Mouse (Mus musculus) kidney, embryonic 16.5 days (tissue): ENCODE data around the gene Sectm1b. TPM values are rescaled to one million over a fixed set of nuclear protein-coding genes. Genes with fewer than 3 reads are reported as not detected.

Experiments used
- ATAC-seq: fragments of 200-750 bp; cut with Nextera tagmentation; 2 replicates; pipeline ENCODE4 v1.8.0; 2017; ENCODE audit warnings: moderate TSS enrichment; ENCODE audit not compliant: low FRiP score, low TSS enrichment
- H3K27ac ChIP-seq: fragments of 300-500 bp; sonication (generic); 2 replicates; pipeline ENCODE4 v1.5.1; 2014; ENCODE audit warnings: low read length
- H3K27me3 ChIP-seq: fragments of 300-500 bp; sonication (generic); 2 replicates; pipeline ENCODE4 v1.6.1; 2014; ENCODE audit warnings: low read length, control low read depth, mixed read lengths; ENCODE audit not compliant: insufficient read depth
- H3K36me3 ChIP-seq: fragments of 300-500 bp; sonication (generic); 2 replicates; pipeline ENCODE4 v1.6.1; 2014; ENCODE audit warnings: low read length, control low read depth, mixed read lengths; ENCODE audit not compliant: insufficient read depth
- H3K4me1 ChIP-seq: fragments of 300-500 bp; sonication (generic); 2 replicates; pipeline ENCODE4 v1.6.1; 2014; ENCODE audit warnings: low read length, control low read depth, mixed read lengths; ENCODE audit not compliant: insufficient read depth
- H3K4me2 ChIP-seq: fragments of 300-500 bp; sonication (generic); replicated peaks from 2 replicates; pipeline ENCODE4 v1.6.1; 2014; ENCODE audit warnings: low read depth, low read length
- H3K4me3 ChIP-seq: fragments of 300-500 bp; sonication (generic); 2 replicates; pipeline ENCODE4 v1.5.1; 2014; ENCODE audit warnings: mild to moderate bottlenecking, low read length
- H3K9ac ChIP-seq: fragments of 300-500 bp; sonication (generic); replicated peaks from 2 replicates; pipeline ENCODE4 v1.6.1; 2014; ENCODE audit warnings: low read length
- H3K9me3 ChIP-seq: fragments of 300-500 bp; sonication (generic); 2 replicates; pipeline ENCODE4 v1.6.1; 2016; ENCODE audit warnings: low read length, control low read depth
- WGBS: fragments of 180-500 bp; shearing (Covaris S2); extraction: QIAGEN DNeasy Blood & Tissue Kit; methylation state at CpG from one replicate; pipeline ENCODE4 v1.1.7; 2014; 5-methylcytosine and 5-hydroxymethylcytosine counted together
- polyA plus RNA-seq: library from polyadenylated mRNA; unstranded; fragments of >200 nt; fragmentation: Nextera tagmentation; extraction: Ambion mirVana; gene quantifications from 2 replicates; pipeline ENCODE4 v1.2.1, GENCODE M21; 2015

Gene Sectm1b
- polyA plus RNA-seq, 1 experiment from 2014 or later, result 0.21 TPM

DNA sequence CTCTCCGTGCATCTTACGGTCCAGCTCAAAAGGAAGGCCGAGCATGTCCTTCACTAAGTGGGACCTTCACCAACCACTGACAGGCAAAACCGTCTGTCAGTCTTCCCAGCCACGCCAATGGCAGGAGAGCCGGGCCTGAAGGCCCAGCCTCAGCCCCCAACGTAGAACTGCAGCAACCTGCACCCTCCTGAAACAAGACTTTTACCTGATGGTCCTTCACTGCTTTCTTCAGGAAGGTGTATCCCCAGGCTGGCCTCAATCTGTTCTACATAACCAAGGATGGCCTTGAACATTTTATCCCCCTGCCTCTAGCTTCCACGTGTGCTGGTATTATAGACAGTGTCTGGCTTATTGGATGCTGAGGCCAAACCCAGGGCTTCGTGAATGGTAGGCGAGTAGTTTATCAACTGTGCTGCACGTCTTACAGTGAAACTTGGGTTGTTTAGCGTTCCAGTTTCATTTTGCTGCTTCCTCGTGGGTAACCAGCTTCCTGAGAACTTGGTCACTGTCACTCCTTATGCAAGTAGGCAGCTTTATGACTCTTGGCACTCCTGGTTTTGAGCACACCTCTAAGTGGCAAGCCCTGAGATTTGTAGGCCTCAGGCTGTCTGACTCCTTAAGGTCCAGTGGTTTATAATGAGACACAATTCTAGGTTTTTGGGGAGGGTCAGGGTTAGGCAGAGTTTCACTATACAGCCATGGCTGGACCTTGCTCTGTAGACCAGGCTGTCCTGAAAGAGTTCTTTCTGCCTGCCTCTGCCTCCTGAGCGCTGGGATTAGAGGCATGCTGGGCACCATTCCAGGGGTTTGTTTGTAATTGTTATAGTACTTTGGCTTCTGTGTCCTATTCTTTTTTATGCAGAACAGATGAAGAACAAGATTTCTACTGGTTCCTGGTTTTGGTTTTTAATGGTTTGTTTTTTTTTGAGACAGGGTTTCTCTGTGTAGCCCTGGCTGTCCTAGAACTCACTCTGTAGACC, 29.5 kb upstream of the Sectm1b start:
- Histone ChIP-seq H3K4me1 (no peaks in the 10 kb centered on the region), H3K27ac (no peak overlapping the region), H3K4me2 (no peak overlapping the region), H3K4me3 (no peak overlapping the region), H3K36me3 (no peaks in the 10 kb centered on the region), H3K27me3 (no peaks in the 10 kb centered on the region), H3K9ac (no peak overlapping the region), H3K9me3 (no peaks in the 10 kb centered on the region)
- no peak for ATAC-seq
- 90% methylated on average over 14 of the region's 14 CpGs for WGBS

DNA sequence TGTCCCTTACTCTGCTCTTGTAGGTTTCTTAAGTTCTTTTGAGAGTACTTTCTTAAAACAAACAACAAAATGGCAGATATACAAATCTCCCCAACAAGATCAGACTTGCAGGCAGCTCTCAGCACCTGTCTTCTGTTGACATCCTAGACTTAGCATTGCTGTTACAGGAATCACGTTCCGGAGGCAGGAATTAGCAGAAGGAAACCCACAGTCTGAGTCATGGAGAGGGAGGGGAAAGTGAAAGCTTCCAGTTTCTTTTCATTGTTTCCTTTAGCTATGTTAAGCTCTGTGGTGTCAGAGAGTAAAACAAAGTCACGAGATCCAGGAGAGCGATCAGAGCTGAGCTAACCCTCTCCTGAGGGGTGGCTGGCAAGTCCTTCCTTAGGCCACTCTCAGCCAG, 27.6 kb upstream of the Sectm1b start:
- H3K4me2 ChIP-seq, result no peak overlapping the region

DNA sequence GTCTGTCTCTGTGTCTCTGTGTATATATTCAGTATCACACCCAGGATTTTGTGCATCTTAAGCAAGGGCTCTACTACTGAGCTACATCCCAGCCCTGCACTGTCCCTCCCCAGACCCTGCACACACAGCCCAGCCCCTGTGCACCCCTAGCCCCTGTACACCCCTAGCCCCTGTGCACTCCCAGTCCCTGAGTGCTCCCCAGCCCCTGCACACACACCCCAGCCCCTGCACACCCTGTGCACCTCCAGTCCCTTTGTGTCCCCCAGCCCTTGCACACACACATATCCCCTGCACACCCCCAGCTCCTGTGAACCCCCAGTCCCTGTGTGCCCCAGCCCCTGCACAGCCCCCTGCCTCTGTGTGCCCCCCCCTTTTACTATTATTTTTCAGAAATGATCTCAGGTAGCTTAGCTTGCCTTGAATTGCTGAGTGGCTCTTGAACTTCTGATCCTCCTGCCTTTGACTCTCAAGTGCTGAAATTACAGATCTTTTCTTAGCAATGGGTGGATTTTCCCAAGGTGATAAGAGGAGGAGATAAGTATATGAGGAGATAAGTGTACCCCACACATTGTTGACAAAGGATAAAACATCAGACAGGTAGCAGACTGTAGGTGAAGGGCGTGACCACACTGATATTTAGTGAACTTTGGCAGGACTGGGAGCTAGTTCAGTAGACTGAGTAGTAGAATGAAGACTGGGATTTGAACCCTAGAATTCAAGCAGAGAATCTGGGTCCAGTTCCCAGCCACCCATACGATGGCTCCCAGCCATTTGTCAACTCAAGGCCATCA, 26.6 kb upstream of the Sectm1b start:
- 88% methylated on average over 2 of the region's 2 CpGs for WGBS
- ATAC-seq, result 0 out of 2 replicates have a peak, but pooled peaks have one; percentile 35
- no peaks in the 10 kb centered on the region for H3K27me3 ChIP-seq
- H3K4me2 ChIP-seq, result no peak overlapping the region
- no peak overlapping the region for H3K27ac ChIP-seq
- H3K36me3 ChIP-seq, result no peaks in the 10 kb centered on the region
- H3K4me1 ChIP-seq, result no peaks in the 10 kb centered on the region
- H3K4me3 ChIP-seq, result no peak overlapping the region
- no peaks in the 10 kb centered on the region for H3K9me3 ChIP-seq
- no peak overlapping the region for H3K9ac ChIP-seq

More for the DNA sequence above, 27.6 kb upstream of the Sectm1b start:
- Histone ChIP-seq H3K9me3 (no peaks in the 10 kb centered on the region), H3K27me3 (no peaks in the 10 kb centered on the region), H3K4me3 (no peak overlapping the region), H3K4me1 (no peaks in the 10 kb centered on the region), H3K27ac (no peak overlapping the region), H3K9ac (no peak overlapping the region), H3K36me3 (no peaks in the 10 kb centered on the region)
- 64% methylated on average over 4 of the region's 4 CpGs for WGBS
- no peak for ATAC-seq

DNA sequence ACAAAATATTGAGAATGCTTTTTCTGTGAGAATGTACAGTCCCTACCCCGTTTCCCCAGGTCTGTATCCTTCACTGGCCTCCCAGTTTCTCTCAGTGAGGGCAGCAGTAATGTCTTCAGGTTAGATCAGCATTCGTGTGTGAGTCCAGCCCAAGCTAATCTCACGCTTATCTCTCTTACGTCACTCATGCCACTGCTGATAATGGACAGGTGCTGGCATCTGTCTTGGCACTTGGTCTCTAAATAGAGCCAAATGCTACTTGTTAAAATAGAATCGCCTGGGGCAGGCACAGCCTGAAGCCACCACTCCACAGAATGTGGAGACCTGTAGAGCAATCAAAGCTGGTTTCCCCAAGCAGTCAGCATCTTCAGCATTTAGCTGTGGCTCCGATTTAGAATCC, 25.6 kb upstream of the Sectm1b start:
- Histone ChIP-seq H3K36me3 (no peaks in the 10 kb centered on the region), H3K4me2 (no peak overlapping the region), H3K9ac (no peak overlapping the region), H3K27me3 (no peaks in the 10 kb centered on the region), H3K4me1 (no peaks in the 10 kb centered on the region), H3K9me3 (no peaks in the 10 kb centered on the region), H3K27ac (no peak overlapping the region), H3K4me3 (no peak overlapping the region)
- ATAC-seq, result no peak
- WGBS, result 81% methylated on average over 6 of the region's 6 CpGs

DNA sequence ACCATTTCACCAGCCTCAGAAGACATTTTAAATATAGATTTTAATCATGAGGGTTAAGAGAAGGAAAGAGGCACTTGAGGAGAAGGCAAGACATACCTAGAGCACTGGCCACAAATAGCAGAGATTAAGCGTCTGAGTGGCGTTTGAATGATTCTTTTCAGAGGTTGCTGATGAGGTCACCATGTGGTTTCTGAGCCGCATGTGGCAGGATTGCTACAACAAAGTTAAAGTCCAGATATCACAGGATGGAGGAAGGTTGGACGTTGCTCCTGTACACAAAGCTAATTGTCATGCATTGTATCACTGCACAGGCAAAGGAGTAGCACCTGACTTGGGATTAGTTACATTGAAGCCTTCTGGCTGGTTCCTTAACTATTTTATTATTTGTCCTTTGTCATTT, 22.9 kb upstream of the Sectm1b start:
- 65% methylated on average over 4 of the region's 4 CpGs for WGBS
- H3K27ac ChIP-seq, result no peak overlapping the region
- H3K4me1 ChIP-seq, result peaks cover 5% of the 10 kb centered on the region; the same call in 1 of the 2 replicates
- no peak for ATAC-seq
- H3K36me3 ChIP-seq, result no peaks in the 10 kb centered on the region
- no peak overlapping the region for H3K9ac ChIP-seq
- H3K4me3 ChIP-seq, result no peak overlapping the region
- no peaks in the 10 kb centered on the region for H3K9me3 ChIP-seq
- H3K4me2 ChIP-seq, result no peak overlapping the region
- H3K27me3 ChIP-seq, result no peaks in the 10 kb centered on the region

DNA sequence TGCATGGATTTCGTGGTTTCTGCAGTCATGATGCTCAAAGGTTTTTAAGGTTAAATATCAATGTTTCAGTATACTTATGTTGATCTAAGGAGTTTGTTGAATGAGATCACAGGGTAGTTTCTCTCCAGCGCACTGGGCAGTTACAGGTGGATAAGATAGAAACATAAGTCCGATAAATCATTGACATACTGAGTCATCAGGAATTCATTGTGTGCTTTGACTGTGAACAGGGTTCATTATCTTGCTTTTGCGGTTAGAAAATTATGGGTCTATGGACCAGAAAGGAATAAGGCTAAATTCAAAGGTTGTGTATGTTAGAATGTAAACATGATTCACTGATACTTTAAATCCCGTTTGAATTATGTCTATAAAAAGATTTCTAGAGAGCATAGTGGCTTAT, 21.8 kb upstream of the Sectm1b start:
- Histone ChIP-seq H3K27ac (no peak overlapping the region), H3K27me3 (no peaks in the 10 kb centered on the region), H3K36me3 (no peaks in the 10 kb centered on the region), H3K4me3 (no peak overlapping the region), H3K4me1 (peaks cover 5% of the 10 kb centered on the region; the same call in 1 of the 2 replicates), H3K9ac (no peak overlapping the region), H3K4me2 (no peak overlapping the region), H3K9me3 (no peaks in the 10 kb centered on the region)
- WGBS, result 61% methylated on average over 5 of the region's 5 CpGs
- no peak for ATAC-seq

DNA sequence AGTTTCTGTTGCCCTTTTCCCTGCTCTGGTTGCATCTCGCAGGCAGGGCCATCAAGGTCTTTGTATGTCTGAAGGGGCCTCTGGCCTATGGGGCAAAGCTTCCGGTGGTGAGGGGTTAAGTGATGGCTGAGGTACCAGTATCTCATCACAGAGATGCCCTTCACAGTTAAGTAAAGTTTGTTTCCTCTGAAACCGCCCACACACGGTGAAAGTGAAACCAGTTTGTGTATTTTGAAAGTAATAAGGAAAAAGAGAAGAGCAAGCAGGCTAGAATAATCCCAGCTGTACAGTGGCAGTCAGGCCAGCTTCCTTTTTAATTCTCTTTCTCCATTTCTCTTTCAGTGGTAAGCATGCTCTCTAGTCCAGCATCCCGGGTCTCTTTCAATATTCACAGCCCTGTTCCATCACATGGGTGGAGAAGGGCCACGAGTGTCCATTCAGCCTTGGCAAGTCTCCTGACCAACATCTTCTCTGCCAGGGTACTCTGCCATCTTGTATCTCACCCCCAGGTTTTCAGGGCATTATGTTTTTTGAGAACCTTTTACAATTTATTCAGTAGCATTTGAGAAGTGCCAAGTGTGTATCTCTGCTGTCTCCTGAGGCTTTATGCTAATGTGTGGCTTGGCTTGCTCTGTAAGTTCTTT, 19.6 kb upstream of the Sectm1b start:
- H3K9ac ChIP-seq, result no peak overlapping the region
- no peaks in the 10 kb centered on the region for H3K27me3 ChIP-seq
- no peak overlapping the region for H3K27ac ChIP-seq
- WGBS, result 39% methylated on average over 6 of the region's 6 CpGs
- H3K9me3 ChIP-seq, result no peaks in the 10 kb centered on the region
- H3K4me3 ChIP-seq, result no peak overlapping the region
- no peak for ATAC-seq
- H3K4me1 ChIP-seq, result peaks cover 5% of the 10 kb centered on the region; the same call in 1 of the 2 replicates
- no peaks in the 10 kb centered on the region for H3K36me3 ChIP-seq
- H3K4me2 ChIP-seq, result no peak overlapping the region

DNA sequence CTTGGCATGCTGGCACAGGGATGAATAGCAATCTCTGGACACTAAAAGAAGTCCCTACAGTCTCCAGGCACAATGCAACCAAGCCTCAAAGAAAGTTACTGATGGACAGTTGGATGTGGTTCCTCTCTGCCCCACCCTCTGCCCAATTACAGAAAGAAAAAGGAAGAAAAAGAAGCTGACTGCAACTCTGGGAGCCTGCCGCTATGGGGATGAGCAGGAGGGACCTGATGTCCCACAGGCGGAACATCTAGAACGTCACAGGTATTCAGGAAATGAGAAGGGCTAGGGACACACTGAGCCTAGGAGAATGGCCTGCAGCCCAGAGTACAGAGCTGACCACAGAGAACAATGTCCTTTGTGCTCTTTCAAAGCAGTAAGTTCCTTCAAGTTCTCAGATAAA, 18.9 kb upstream of the Sectm1b start:
- Histone ChIP-seq H3K9ac (no peak overlapping the region), H3K4me1 (peaks cover 5% of the 10 kb centered on the region; the same call in 1 of the 2 replicates), H3K4me3 (no peak overlapping the region), H3K4me2 (no peak overlapping the region), H3K27me3 (no peaks in the 10 kb centered on the region), H3K9me3 (no peaks in the 10 kb centered on the region), H3K36me3 (no peaks in the 10 kb centered on the region), H3K27ac (no peak overlapping the region)
- ATAC-seq, result no peak
- WGBS, result 77% methylated on average over 3 of the region's 3 CpGs

DNA sequence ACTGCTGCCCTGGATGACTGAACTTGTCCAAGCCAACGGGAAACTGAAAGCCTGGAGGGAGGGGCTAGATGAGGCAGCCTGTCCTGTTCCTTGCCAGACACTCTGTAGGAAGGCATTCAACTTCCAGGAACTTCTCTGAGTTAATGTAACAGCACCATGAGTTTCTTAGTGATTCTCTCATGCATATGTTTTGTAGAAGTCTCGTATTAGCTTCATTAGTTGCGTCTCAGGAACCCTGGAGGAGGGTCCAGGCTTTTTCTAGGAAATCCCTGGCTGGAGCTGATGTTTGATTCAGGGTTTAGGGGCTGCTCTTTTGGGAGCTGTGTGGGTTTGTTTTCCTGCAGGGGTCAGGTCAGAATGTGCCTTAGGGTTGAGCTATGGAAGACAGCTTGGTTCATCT, 17.8 kb upstream of the Sectm1b start, which contains the start of gene Sectm1a:
TSS of gene Sectm1a (minus strand) at position 101 of the 400 bp plus-strand sequence.
- H3K36me3 ChIP-seq, result no peaks in the 10 kb centered on the region
- H3K27me3 ChIP-seq, result no peaks in the 10 kb centered on the region
- H3K4me1 ChIP-seq, result peaks cover 5% of the 10 kb centered on the region; the same call in 1 of the 2 replicates
- WGBS, result 60% methylated on average over 3 of the region's 3 CpGs
- H3K9me3 ChIP-seq, result no peaks in the 10 kb centered on the region
- no peak within 1 kb of the TSS for H3K9ac ChIP-seq
- H3K27ac ChIP-seq, result no peak within 1 kb of the TSS
- no peak within 1 kb of the TSS for H3K4me2 ChIP-seq
- no peak within 1 kb of the TSS for H3K4me3 ChIP-seq
- ATAC-seq, result no peak
